Mouse (Mus musculus) E14TG2a.4 (cell line): ENCODE measurements at regions not wholly inside any gene's neighbourhood (a gene's known extent, or its start where the extent isn't known, plus 50 kb on each side); places are given as distances from the start of the nearest gene placed in this dataset.

Source experiments
- H3K27me3 ChIP-seq: 2 replicates; pipeline ENCODE4 v1.6.1; 2014; ENCODE audit warnings: low read length, control low read depth; ENCODE audit not compliant: insufficient read depth
- H3K36me3 ChIP-seq: 2 replicates; pipeline ENCODE4 v1.6.1; 2014; ENCODE audit warnings: low read length, control low read depth; ENCODE audit not compliant: insufficient read depth
- H3K4me1 ChIP-seq: replicated peaks from 2 replicates; pipeline ENCODE4 v1.6.1; 2014; ENCODE audit warnings: low read depth, low read length, control low read depth
- H3K4me3 ChIP-seq: replicated peaks from 2 replicates; pipeline ENCODE4 v1.5.1; 2014; ENCODE audit warnings: mild to moderate bottlenecking, low read length
- H3K9me3 ChIP-seq: 2 replicates; pipeline ENCODE4 v1.6.1; 2014; ENCODE audit warnings: low read length, control low read depth
- CTCF ChIP-seq: conservative IDR thresholded peaks from 2 replicates; pipeline ENCODE4 v1.5.1; 2014; ENCODE audit warnings: low read length
- NANOG ChIP-seq: IDR thresholded peaks from 2 replicates; pipeline ENCODE4 v1.6.1; 2014; ENCODE audit warnings: borderline replicate concordance, low read length, mixed read lengths
- POU5F1 ChIP-seq: IDR thresholded peaks from 2 replicates; pipeline ENCODE4 v1.6.1; 2014; ENCODE audit warnings: low read length, borderline replicate concordance

DNA sequence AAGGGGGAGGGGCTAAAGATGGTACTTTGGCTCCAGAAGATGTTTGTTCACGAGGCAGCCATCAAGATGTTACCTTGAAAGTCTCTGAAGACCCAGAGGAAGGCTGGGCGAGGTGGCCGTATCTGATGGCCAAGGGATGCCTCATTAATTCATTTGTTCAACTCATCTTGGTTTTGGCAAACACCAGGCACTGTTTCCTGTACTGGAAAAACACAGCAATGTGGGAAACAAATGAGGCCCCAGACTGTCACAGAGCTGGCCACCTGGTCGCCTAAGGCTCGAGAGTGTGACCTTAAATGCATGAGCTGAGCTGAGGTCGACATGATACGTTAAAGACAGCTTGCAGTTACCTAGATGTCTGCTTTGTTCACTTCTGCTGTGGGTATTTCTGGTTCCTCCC, 114.3 kb upstream of the Kazn start:
- peaks cover 14% of the 10 kb centered on the region; the same call in 1 of the 2 replicates for H3K27me3 ChIP-seq
- peaks cover 7% of the 10 kb centered on the region; the same call in 1 of the 2 replicates for H3K4me1 ChIP-seq
- H3K36me3 ChIP-seq, result no peaks in the 10 kb centered on the region
- no peak overlapping the region for H3K4me3 ChIP-seq
- TF ChIP-seq POU5F1, result no peak
- no peak for TF ChIP-seq CTCF
- no peak for TF ChIP-seq NANOG
- no peaks in the 10 kb centered on the region for H3K9me3 ChIP-seq

DNA sequence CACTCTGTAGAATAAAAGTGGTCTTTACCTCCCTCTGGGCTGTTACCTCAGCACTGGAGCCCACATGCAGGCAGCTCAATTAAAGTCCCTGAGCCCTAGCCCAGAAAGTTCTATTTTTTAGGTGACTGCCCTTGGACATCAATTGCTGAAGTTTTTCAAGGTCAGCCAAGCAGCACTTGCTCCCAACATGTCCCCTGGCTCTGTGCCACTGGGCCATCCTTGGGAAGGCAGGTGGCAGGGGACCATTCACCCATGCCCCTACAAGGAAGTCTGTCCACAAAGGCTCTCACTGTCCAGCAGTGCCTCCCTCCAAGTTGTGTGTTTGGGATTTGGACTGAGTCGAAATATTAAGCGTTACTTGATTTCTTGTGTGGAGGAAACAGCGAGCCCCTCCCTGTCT, 112.6 kb upstream of the Kazn start:
- Histone ChIP-seq H3K9me3 (no peaks in the 10 kb centered on the region), H3K4me1 (peaks cover 10% of the 10 kb centered on the region; the same call in 1 of the 2 replicates)
- TF ChIP-seq POU5F1 (no peak), NANOG (no peak), CTCF (no peak)

DNA sequence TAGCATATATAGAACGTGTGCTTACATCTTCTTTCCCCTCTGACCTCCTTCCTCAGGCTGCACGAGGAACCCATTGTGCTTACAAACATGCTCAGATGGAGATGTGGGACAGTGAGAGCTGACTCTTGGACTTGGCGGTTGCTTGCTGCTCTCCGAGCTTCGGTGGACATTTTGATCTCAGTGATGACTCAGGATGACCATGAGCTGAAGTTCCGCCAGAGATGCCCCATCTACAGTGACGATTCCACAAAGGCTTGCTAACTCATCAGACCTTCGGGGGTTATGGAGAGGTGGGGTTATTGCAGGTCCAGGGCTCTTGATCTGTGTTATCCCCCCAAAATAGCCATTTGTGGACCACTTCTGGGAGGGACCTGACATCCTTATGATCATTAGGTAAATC, 111.8 kb upstream of the Kazn start:
- Histone ChIP-seq H3K4me3 (no peak overlapping the region), H3K36me3 (no peaks in the 10 kb centered on the region), H3K9me3 (no peaks in the 10 kb centered on the region), H3K4me1 (peaks cover 15% of the 10 kb centered on the region), H3K27me3 (peaks cover 14% of the 10 kb centered on the region; the same call in 1 of the 2 replicates)
- no peak for TF ChIP-seq POU5F1
- TF ChIP-seq NANOG, result no peak
- no peak for TF ChIP-seq CTCF

More for the DNA sequence above, 112.6 kb upstream of the Kazn start:
- peaks cover 14% of the 10 kb centered on the region; the same call in 1 of the 2 replicates for H3K27me3 ChIP-seq
- no peaks in the 10 kb centered on the region for H3K36me3 ChIP-seq
- no peak overlapping the region for H3K4me3 ChIP-seq

DNA sequence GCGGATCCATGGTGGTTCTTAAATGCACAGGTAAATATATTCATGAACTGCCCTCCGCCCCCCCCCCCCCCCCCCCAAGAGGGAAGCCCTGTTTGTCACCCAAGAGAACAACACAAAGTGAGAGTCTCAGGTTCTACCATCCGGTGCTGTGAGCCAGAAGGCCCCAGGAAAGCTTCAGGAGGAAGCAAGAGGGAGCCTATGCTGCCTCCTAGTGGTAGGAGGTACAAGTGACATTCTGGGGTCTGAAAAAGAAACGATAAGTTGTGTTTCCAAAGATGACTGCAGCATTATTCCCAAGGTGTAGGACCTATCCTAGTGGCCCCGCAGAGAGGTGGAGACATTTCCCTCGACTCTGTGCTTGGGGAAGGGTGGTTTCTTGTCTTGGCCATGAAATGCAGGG, 109.7 kb upstream of the Kazn start:
- H3K4me1 ChIP-seq, result peaks cover 32% of the 10 kb centered on the region
- TF ChIP-seq POU5F1 (no peak), CTCF (peak; percentile 81), NANOG (no peak)
- no peak overlapping the region for H3K4me3 ChIP-seq

DNA sequence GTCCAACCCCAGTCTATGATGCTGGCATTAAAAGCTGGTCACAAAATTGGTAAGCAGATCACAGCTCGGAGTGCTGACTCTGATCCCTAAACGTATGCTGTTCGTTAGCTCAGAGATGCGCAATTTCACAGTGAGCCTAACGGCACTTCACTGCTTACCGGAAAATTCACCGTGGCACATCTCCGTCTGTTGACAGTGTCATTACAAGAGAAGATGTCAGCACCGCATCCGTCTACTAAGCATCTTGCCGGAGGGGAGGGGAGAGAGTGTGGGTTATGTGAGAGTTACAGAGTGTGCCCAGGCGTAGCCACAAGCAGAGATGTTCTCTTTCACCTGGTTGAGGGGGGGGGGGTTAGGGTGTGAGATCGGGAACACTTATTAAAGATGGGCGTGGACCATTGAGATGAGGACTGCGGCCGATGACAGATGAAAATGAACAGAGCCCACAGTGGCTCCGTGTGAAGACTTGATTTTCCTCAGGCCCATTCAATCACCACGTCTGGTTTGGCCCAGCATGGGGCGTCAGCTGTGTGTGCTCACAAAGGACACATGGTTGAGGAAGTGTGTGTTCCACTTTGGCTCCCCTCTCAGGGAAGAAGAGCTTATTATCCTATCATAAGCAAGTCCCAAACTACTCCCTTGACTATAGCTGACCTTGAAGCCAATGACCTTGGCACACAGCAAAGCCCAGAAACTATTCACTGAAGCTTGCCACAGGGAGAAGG, 103.4 kb upstream of the Kazn start:
- H3K4me1 ChIP-seq, result peaks cover 33% of the 10 kb centered on the region
- peaks cover 5% of the 10 kb centered on the region; the same call in 1 of the 2 replicates for H3K27me3 ChIP-seq
- H3K4me3 ChIP-seq, result no peak overlapping the region
- no peak for TF ChIP-seq POU5F1
- no peak for TF ChIP-seq NANOG
- no peak for TF ChIP-seq CTCF
- H3K36me3 ChIP-seq, result no peaks in the 10 kb centered on the region
- no peaks in the 10 kb centered on the region for H3K9me3 ChIP-seq

More for the DNA sequence above, 109.7 kb upstream of the Kazn start:
- Histone ChIP-seq H3K36me3 (no peaks in the 10 kb centered on the region), H3K27me3 (no peaks in the 10 kb centered on the region), H3K9me3 (no peaks in the 10 kb centered on the region)

GRCm38 (mm10) chr4:142341305-142341704, 102.1 kb upstream of the Kazn start:
- no peak for TF ChIP-seq POU5F1
- TF ChIP-seq NANOG, result no peak
- no peak for TF ChIP-seq CTCF
- no peak overlapping the region for H3K4me3 ChIP-seq
- H3K9me3 ChIP-seq, result no peaks in the 10 kb centered on the region
- H3K4me1 ChIP-seq, result peaks cover 29% of the 10 kb centered on the region
- H3K36me3 ChIP-seq, result no peaks in the 10 kb centered on the region
- H3K27me3 ChIP-seq, result peaks cover 13% of the 10 kb centered on the region; the same call in 1 of the 2 replicates

GRCm38 (mm10) chr4:142340057-142340456, 100.9 kb upstream of the Kazn start:
- no peak overlapping the region for H3K4me3 ChIP-seq
- peaks cover 20% of the 10 kb centered on the region for H3K4me1 ChIP-seq
- TF ChIP-seq POU5F1 (0 out of 2 replicates have a peak, but pooled peaks have one; percentile 13), NANOG (no peak)
- peaks cover 8% of the 10 kb centered on the region for H3K9me3 ChIP-seq
- H3K27me3 ChIP-seq, result peaks cover 13% of the 10 kb centered on the region; the same call in 1 of the 2 replicates
- H3K36me3 ChIP-seq, result no peaks in the 10 kb centered on the region

- TF ChIP-seq POU5F1 (no peak), NANOG (no peak), CTCF (no peak)
- Histone ChIP-seq H3K36me3 (no peaks in the 10 kb centered on the region), H3K4me3 (no peak overlapping the region), H3K9me3 (peaks cover 8% of the 10 kb centered on the region), H3K4me1 (peaks cover 7% of the 10 kb centered on the region), H3K27me3 (peaks cover 13% of the 10 kb centered on the region; the same call in 1 of the 2 replicates)
Measured at GRCm38 (mm10) chr4:142337701-142338100, 98.5 kb upstream of the Kazn start.

DNA sequence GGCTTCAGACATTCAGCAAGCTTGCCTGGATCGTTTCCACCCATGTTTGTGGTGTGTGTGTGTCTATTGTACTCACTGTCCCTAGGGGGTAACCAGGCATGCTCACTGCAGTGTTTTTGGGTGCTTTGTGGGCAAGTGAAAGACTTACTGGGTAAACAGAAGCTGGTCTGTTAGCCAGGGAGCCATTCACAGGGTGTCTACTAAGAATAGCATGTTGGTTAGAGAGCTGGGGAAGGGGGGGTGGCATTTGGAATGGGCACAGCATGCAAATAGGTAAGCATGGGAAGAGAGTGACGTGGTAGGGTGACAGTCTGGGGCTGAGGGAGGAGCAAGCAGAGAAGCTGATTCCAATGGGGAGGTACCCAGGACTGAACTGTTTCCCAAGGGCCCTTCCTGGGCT, 97.7 kb upstream of the Kazn start:
- TF ChIP-seq NANOG (no peak), POU5F1 (no peak), CTCF (no peak)
- no peaks in the 10 kb centered on the region for H3K36me3 ChIP-seq
- H3K4me3 ChIP-seq, result no peak overlapping the region
- peaks cover 10% of the 10 kb centered on the region; the same call in 1 of the 2 replicates for H3K27me3 ChIP-seq
- H3K9me3 ChIP-seq, result peaks cover 8% of the 10 kb centered on the region
- peaks cover 7% of the 10 kb centered on the region for H3K4me1 ChIP-seq
